Mouse (Mus musculus) kidney, postnatal 36 days (tissue): ENCODE measurements around the gene Nobox.
A peak's percentile ranks its signal among the peaks of the same experiment; 100 is the strongest.

ENCODE experiments used
- DNase-seq, 2 experiments: peaks; one replicate each; pipeline ENCODE4 v3.0.0; 2021 to 2022; ENCODE audit warnings: mixed read lengths in 2 of 2

The Nobox gene

GRCm38 (mm10) chr6:43272597-43272996, 36.8 kb downstream of the Nobox start:
- DNase-seq: peak; percentile 28 to 46

GRCm38 (mm10) chr6:43266356-43266755, 43.0 kb downstream of the Nobox start:
- DNase-seq: peak; percentile 78

- peak; percentile 94 to 95 for DNase-seq
These were observed 43.9 kb downstream of the Nobox start, which contains the start of gene Arhgef5 for GRCm38 (mm10) chr6:43265363-43266041. Gene Arhgef5, plus strand, starts transcription at chr6:43265582.

- DNase-seq: peak in 1 of 2 experiments; percentile 8
These were observed 48.6 kb downstream of the Nobox start for GRCm38 (mm10) chr6:43260756-43261155.

GRCm38 (mm10) chr6:43254193-43254926, 55.0 kb downstream of the Nobox start:
- DNase-seq: peak; percentile 26 to 30
